Mouse (Mus musculus) heart, adult 8-10 months (tissue): ENCODE measurements around the gene Slc25a13. TPM values are rescaled to one million over a fixed set of nuclear protein-coding genes. Genes with fewer than 3 reads are reported as not detected.

Experiments used
- DNase-seq: peaks from one replicate; pipeline ENCODE4 v3.0.0; 2022; ENCODE audit warnings: low spot score
- total RNA-seq, 4 experiments: library from RNA; stranded (reverse); gene quantifications; 2 replicates each; pipeline ENCODE4 v1.2.4; 2022

Gene Slc25a13
- total RNA-seq, 4 experiments from 2014 or later, result 134 to 155 (median 137) TPM

GRCm38 (mm10) chr6:6167339-6168126 lies 49.4 kb downstream of the Slc25a13 start:
- no peak for DNase-seq

- no peak for DNase-seq
These were observed 53.9 kb downstream of the Slc25a13 start for GRCm38 (mm10) chr6:6162993-6163623.

GRCm38 (mm10) chr6:6162146-6162545 lies 54.8 kb downstream of the Slc25a13 start:
- DNase-seq, result no peak

GRCm38 (mm10) chr6:6160645-6161426 lies 56.1 kb downstream of the Slc25a13 start:
- DNase-seq, result peak; percentile 28

GRCm38 (mm10) chr6:6159221-6159859 lies 57.6 kb downstream of the Slc25a13 start:
- no peak for DNase-seq

- DNase-seq, result peak; percentile 14
These were observed 63.5 kb downstream of the Slc25a13 start for GRCm38 (mm10) chr6:6153426-6153825.

- no peak for DNase-seq
These were observed 66.2 kb downstream of the Slc25a13 start for GRCm38 (mm10) chr6:6150811-6151210.

- no peak for DNase-seq
These were observed 67.2 kb downstream of the Slc25a13 start for GRCm38 (mm10) chr6:6149751-6150150.

GRCm38 (mm10) chr6:6149329-6149728 lies 67.6 kb downstream of the Slc25a13 start:
- no peak for DNase-seq

- no peak for DNase-seq
These were observed 71.6 kb downstream of the Slc25a13 start for GRCm38 (mm10) chr6:6145412-6145811.

GRCm38 (mm10) chr6:6143525-6143924 lies 73.4 kb downstream of the Slc25a13 start:
- no peak for DNase-seq

- DNase-seq, result no peak
These were observed 76.6 kb downstream of the Slc25a13 start for GRCm38 (mm10) chr6:6140370-6140769.

GRCm38 (mm10) chr6:6139061-6139460 lies 77.9 kb downstream of the Slc25a13 start:
- no peak for DNase-seq

GRCm38 (mm10) chr6:6136812-6137211 lies 80.2 kb downstream of the Slc25a13 start:
- no peak for DNase-seq

- no peak for DNase-seq
These were observed 82.0 kb downstream of the Slc25a13 start for GRCm38 (mm10) chr6:6134935-6135334.

- DNase-seq, result peak; percentile 22
These were observed 83.4 kb downstream of the Slc25a13 start for GRCm38 (mm10) chr6:6133556-6134050.

GRCm38 (mm10) chr6:6132047-6132446 lies 84.9 kb downstream of the Slc25a13 start:
- no peak for DNase-seq

GRCm38 (mm10) chr6:6125620-6126019 lies 91.4 kb downstream of the Slc25a13 start:
- no peak for DNase-seq

GRCm38 (mm10) chr6:6121904-6122303 lies 95.1 kb downstream of the Slc25a13 start:
- DNase-seq, result no peak

GRCm38 (mm10) chr6:6120841-6121240 lies 96.1 kb downstream of the Slc25a13 start:
- no peak for DNase-seq

GRCm38 (mm10) chr6:6115771-6116170 lies 101.2 kb downstream of the Slc25a13 start:
- DNase-seq, result no peak

GRCm38 (mm10) chr6:6113776-6114175 lies 103.2 kb downstream of the Slc25a13 start:
- no peak for DNase-seq
